Mouse (Mus musculus): ENCODE measurements around the gene Gpr62. TPM values are rescaled to one million over a fixed set of nuclear protein-coding genes. Genes with fewer than 3 reads are reported as not detected.

Gene Gpr62
- total RNA-seq, 1 experiment from 2014 or later = 0.48 TPM

- ATAC-seq (replicated peaks; ENCODE audit: insufficient number of reproducible peaks, low FRiP score, low TSS enrichment, poor library complexity, severe bottlenecking) = no peak; the same call in 1 of the 2 replicates
Observed at GRCm38 (mm10) chr9:106476002-106476923, 10.5 kb upstream of the Gpr62 start.

- ATAC-seq (replicated peaks; ENCODE audit: insufficient number of reproducible peaks, low FRiP score, low TSS enrichment, poor library complexity, severe bottlenecking) = no peak
Observed at GRCm38 (mm10) chr9:106475663-106476001, 9.9 kb upstream of the Gpr62 start, which contains the start of gene Rrp9. Rrp9 (plus strand) TSS chr9:106475963.

GRCm38 (mm10) chr9:106475046-106475445 is 9.3 kb upstream of the Gpr62 start:
- no peak for ATAC-seq (replicated peaks; ENCODE audit: insufficient number of reproducible peaks, low FRiP score, low TSS enrichment, poor library complexity, severe bottlenecking)

DNA sequence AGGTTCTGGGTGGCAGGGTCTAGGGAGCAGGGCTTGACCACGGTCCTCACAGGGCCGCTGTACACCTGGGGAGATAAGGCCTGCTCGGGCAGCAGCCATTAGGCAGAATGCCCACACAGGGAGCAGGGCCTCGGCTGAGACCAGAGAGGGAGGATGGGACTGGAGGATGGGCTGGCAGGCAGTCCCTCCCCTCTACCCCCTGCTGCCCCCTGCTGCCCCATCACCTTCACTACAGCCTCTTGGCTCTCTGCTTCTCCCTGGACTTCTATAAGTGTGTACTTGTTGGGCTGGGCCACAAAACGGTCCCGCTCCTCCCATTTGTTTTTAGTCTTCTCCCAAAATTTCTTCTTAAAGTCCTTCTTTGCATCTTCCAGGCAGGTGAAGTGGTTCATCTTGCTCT is 8.7 kb upstream of the Gpr62 start:
- ATAC-seq (replicated peaks; ENCODE audit: insufficient number of reproducible peaks, low FRiP score, low TSS enrichment, poor library complexity, severe bottlenecking) = peak; percentile 20; the same call in 1 of the 2 replicates

- ATAC-seq (replicated peaks; ENCODE audit: insufficient number of reproducible peaks, low FRiP score, low TSS enrichment, poor library complexity, severe bottlenecking) = no peak
Observed at GRCm38 (mm10) chr9:106473753-106474105, 8.0 kb upstream of the Gpr62 start.

DNA sequence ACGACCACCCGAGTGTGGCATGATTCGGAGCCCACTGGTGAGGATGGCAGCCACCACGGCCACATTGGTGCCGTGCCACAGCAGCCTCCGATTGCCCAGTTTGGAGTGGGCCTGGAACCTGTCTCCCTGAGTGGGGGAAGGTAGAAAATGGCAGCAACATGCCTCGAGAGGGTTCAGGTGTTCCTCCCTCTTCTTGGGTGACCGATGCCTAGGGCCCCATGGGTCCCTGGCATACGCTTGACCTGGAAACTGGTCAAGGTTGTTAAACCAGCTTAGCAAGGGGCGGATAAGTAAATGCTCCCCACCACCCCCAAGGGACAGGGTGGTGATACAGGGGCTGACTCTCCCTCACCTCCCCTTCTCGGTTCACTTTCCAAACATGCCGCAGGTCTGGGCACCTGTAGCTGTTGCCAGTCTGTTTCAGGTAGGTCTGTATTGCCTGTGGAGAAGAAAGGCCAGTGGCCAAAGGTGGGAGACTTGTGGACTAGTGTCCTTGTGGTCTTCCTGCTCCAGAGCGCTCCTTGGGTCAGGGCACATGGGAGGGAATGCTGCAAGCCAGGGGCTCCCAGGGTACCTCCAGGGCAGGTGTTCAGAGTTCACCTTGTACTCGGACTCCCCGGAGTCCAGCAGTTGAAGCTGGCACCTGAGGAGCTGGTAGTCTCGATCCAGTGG is 7.5 kb upstream of the Gpr62 start:
- no peak for ATAC-seq (replicated peaks; ENCODE audit: insufficient number of reproducible peaks, low FRiP score, low TSS enrichment, poor library complexity, severe bottlenecking)

- ATAC-seq (replicated peaks; ENCODE audit: insufficient number of reproducible peaks, low FRiP score, low TSS enrichment, poor library complexity, severe bottlenecking) = no peak
Observed at GRCm38 (mm10) chr9:106472321-106472720, 6.6 kb upstream of the Gpr62 start.

DNA sequence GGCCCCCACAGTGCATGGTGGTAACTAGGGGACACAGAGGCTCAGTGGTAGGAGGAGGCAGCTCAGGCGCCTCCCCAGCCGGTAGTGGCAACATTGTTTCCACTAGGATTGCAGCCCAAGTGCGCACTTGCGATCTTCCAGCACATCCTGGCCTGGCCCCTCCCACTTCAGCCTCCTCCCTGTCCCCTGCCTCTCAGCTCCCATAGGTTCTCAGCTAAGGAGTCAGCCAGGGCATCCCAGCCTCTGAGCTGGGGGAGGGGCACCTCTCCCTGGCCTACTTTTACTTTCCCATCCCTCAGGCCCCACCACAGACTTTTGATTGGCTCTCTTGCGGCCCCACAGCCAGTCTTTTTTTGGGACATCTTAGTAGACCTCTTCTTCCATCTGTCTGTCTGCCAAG is 6.2 kb upstream of the Gpr62 start:
- no peak for ATAC-seq (replicated peaks; ENCODE audit: insufficient number of reproducible peaks, low FRiP score, low TSS enrichment, poor library complexity, severe bottlenecking)

DNA sequence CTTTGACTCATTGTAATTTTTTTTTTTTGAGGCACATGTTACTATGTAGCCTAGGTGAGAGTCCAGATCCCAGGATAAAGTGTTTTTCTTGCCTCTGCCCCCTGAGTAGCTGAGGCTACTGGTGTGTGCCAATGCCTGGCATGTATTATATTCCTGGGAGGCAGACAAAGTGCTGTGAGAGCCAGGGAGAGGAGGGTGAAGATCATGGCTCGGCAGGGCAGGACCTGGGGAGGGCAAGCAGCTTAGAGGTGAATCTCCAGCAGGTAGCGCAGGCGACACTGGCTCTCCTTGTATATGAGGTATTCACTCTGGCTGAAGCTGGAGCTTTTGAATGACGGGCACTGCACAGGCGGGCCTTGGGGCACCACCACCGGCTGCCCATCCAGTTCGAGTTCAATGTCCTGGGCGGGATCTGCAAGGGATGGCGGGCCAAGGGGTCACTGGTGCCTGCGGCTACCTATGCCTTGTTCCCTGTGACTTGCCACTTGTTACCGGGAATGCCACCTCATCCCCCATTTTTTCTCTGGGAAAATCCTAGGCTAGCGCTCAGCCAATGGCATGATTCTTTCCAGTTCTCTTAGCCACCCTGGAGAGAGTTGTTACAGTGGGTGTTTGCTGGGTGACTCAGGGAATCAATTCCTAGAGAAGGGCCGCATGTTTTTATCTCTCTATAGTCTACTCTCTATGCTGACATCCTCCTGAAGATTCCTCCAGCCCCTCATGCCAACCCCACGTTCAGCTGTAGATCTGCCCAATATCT is 5.4 kb upstream of the Gpr62 start:
- ATAC-seq (replicated peaks; ENCODE audit: insufficient number of reproducible peaks, low FRiP score, low TSS enrichment, poor library complexity, severe bottlenecking) = no peak

DNA sequence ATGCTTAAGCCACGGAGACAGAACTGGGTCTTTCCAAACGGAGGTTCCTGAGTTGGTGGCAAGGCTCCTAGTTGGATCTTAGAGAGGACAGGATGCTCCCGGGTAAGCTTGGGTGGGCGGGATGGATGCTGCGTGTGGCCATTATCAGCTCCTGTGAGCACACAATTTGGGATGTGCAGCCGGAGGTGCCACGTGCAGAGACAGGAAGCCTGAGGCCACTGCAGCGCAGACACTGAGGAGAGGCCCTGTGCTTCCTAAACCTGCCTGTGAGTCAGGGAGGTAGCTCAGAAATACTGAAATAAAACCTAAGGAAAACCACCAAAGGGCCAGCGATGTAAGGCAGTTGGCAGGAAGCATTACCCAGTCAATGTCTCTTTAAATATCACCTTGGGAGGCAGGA is 4.0 kb upstream of the Gpr62 start:
- ATAC-seq (replicated peaks; ENCODE audit: insufficient number of reproducible peaks, low FRiP score, low TSS enrichment, poor library complexity, severe bottlenecking) = no peak

GRCm38 (mm10) chr9:106469317-106469716 is 3.6 kb upstream of the Gpr62 start:
- no peak for ATAC-seq (replicated peaks; ENCODE audit: insufficient number of reproducible peaks, low FRiP score, low TSS enrichment, poor library complexity, severe bottlenecking)

DNA sequence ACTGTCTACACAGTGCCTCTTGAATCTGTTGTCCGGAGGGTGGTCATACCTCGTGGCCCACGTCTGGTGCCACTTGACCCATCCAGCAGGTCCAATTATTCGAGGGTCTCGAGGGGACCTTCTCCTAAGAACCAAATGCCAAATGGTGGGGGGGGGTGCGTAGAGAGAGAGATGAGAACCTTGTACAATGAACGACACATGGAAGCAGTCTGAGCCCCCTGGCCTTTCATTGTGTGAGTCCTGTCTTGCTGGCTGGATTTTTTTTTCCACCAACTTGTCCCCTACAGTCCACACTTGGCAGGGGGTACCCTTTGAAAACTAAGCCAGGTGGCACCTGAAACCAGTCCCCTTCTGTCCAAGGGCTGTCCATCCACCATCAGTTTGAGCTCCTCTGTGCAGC is 2.0 kb upstream of the Gpr62 start:
- no peak for ATAC-seq (replicated peaks; ENCODE audit: insufficient number of reproducible peaks, low FRiP score, low TSS enrichment, poor library complexity, severe bottlenecking)

DNA sequence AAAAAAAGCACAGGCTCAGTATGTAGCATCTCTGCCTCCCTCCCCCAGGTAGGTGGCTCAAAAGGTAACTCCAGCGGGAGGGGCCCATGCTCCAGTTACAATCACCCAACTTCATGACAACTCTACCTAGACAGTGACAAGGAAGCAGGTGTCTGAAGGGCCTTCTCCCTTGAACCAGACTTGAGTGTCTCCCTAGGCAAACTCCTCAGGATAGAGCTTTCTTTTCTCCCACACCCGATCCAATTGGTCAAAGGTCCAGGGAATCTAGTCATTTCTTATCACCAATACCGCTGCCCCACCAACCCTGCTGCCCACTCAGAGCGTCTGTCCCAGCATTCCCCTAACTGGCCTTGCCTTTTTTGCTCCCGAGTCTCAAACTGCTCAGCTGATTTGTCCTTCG is 983 bp upstream of the Gpr62 start:
- ATAC-seq (replicated peaks; ENCODE audit: insufficient number of reproducible peaks, low FRiP score, low TSS enrichment, poor library complexity, severe bottlenecking) = no peak

- no peak for ATAC-seq (replicated peaks; ENCODE audit: insufficient number of reproducible peaks, low FRiP score, low TSS enrichment, poor library complexity, severe bottlenecking)
Observed at GRCm38 (mm10) chr9:106464751-106465541, 792 bp downstream of the Gpr62 start.

DNA sequence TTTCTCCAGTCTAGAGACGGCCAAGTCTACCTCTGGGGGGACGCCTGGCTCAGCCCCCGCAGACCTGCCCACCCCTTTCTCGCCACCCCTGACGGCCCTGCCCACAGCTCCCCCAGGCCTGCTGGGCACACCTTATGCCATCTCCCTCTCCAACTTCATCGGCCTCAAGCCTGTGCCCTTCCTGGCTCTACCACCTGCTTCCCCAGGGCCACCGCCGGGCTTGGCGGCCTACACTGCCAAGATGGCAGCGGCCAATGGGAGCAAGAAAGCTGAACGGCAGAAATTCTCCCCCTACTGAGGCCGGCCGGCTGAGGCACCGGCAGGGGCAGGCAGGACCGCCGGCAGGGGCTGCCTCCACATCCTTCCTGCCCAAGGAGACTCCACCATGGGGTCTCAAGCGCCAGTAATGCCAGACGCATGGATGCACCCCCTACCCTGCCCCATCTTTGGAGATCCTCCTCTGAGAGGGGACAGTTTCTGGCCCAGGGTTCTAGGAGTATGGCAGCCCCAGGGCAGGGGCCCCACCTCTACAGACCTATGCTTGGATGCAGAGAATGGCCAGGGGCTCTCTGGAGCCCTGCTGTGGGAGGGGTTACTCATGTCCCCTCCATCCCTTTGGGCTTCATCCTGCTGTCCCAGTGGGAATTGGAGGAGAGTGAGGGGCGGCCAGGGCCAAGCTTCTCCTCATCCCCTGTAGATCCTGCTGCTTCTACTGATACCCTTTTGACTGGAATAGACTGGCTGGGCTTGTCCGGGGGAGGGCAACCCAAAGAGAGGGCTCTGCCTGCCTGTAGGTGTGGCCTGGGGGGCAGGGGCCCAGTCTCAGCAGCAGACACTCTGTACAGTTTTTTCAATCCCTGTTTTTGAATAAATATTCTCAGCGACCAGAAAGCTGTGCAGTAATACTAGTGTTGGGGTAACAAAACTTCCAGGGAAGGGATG is 2.3 kb downstream of the Gpr62 start:
- no peak for ATAC-seq (replicated peaks; ENCODE audit: insufficient number of reproducible peaks, low FRiP score, low TSS enrichment, poor library complexity, severe bottlenecking)

GRCm38 (mm10) chr9:106462430-106462800 is 3.3 kb downstream of the Gpr62 start:
- no peak for ATAC-seq (replicated peaks; ENCODE audit: insufficient number of reproducible peaks, low FRiP score, low TSS enrichment, poor library complexity, severe bottlenecking)

GRCm38 (mm10) chr9:106461641-106462429 is 3.9 kb downstream of the Gpr62 start:
- ATAC-seq (replicated peaks; ENCODE audit: insufficient number of reproducible peaks, low FRiP score, low TSS enrichment, poor library complexity, severe bottlenecking) = no peak
